Mouse (Mus musculus): ENCODE measurements at regions not wholly inside any gene's neighbourhood (a gene's known extent, or its start where the extent isn't known, plus 50 kb on each side); places are given as distances from the start of the nearest gene placed in this dataset.

- Histone ChIP-seq H3K79me2 (ENCODE audit: control insufficient read depth, insufficient read depth, low read length) (no peaks in the 10 kb centered on the region), H3K27me3 (ENCODE audit: control insufficient read depth, insufficient read depth, low read length) (no peaks in the 10 kb centered on the region; the same call in 1 of the 2 replicates), H3K36me3 (ENCODE audit: control insufficient read depth, insufficient read depth, low read length) (no peaks in the 10 kb centered on the region), H3K27ac (replicated peaks; ENCODE audit: insufficient read depth, low read depth, low read length) (no peak overlapping the region), H3K9ac (ENCODE audit: low read depth, low read length) (no peak overlapping the region), H3K4me1 (ENCODE audit: control insufficient read depth, insufficient read depth, low read length) (peaks cover 2% of the 10 kb centered on the region; the same call in 1 of the 2 replicates), H3K4me3 (ENCODE audit: insufficient read depth, low read depth, low read length) (no peak overlapping the region)
- TF ChIP-seq POLR2A (IDR thresholded peaks at IDR 0.05; ENCODE audit: extremely low read depth, insufficient read depth, low read length) = no peak
- TF ChIP-seq CTCF (IDR thresholded peaks at IDR 0.05; ENCODE audit: low read depth, low read length) = no peak
- WGBS = 79% methylated on average over 16 of the region's 16 CpGs
- DNase-seq (ENCODE audit: extremely low read depth, low read depth, low spot score) = no peak
Observed at GRCm38 (mm10) chr3:144318761-144319467, 113.9 kb upstream of the Lmo4 start.

GRCm38 (mm10) chr3:144310748-144311147 lies 105.7 kb upstream of the Lmo4 start:
- Histone ChIP-seq H3K4me3 (ENCODE audit: insufficient read depth, low read depth, low read length) (no peak overlapping the region), H3K27ac (replicated peaks; ENCODE audit: insufficient read depth, low read depth, low read length) (no peak overlapping the region), H3K27me3 (ENCODE audit: control insufficient read depth, insufficient read depth, low read length) (no peaks in the 10 kb centered on the region; the same call in 1 of the 2 replicates), H3K4me1 (ENCODE audit: control insufficient read depth, insufficient read depth, low read length) (no peaks in the 10 kb centered on the region), H3K36me3 (ENCODE audit: control insufficient read depth, insufficient read depth, low read length) (no peaks in the 10 kb centered on the region), H3K79me2 (ENCODE audit: control insufficient read depth, insufficient read depth, low read length) (no peaks in the 10 kb centered on the region), H3K9ac (ENCODE audit: low read depth, low read length) (no peak overlapping the region)
- TF ChIP-seq CTCF (IDR thresholded peaks at IDR 0.05; ENCODE audit: low read depth, low read length) (no peak), POLR2A (IDR thresholded peaks at IDR 0.05; ENCODE audit: extremely low read depth, insufficient read depth, low read length) (no peak)
- WGBS = 88% methylated on average over 5 of the region's 5 CpGs
- DNase-seq (ENCODE audit: extremely low read depth, low read depth, low spot score) = no peak

DNA sequence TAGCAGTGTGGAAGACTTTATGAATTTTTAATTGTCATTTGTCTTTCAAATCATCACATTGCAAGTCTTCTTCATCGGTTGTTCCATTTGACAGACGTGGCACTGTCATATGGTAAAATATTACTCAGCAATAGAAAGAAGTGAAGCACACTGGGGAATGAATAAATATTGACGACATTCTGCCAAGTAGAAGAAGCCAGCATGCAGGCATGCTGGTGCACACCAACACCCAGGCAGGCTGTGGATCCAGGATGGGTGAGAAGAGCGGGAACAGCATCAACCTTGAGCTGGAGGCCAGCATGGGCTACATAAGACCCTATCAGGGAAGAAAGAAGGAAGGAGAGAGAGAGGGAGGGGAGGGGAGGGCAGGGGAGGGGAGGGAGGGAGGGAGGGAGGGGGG lies 103.6 kb upstream of the Lmo4 start:
- Histone ChIP-seq H3K36me3 (ENCODE audit: control insufficient read depth, insufficient read depth, low read length) (no peaks in the 10 kb centered on the region), H3K27me3 (ENCODE audit: control insufficient read depth, insufficient read depth, low read length) (no peaks in the 10 kb centered on the region), H3K4me3 (ENCODE audit: insufficient read depth, low read depth, low read length) (no peak overlapping the region), H3K9ac (ENCODE audit: low read depth, low read length) (no peak overlapping the region), H3K4me1 (ENCODE audit: control insufficient read depth, insufficient read depth, low read length) (no peaks in the 10 kb centered on the region), H3K27ac (replicated peaks; ENCODE audit: insufficient read depth, low read depth, low read length) (no peak overlapping the region), H3K79me2 (ENCODE audit: control insufficient read depth, insufficient read depth, low read length) (no peaks in the 10 kb centered on the region)
- no peak for TF ChIP-seq CTCF (IDR thresholded peaks at IDR 0.05; ENCODE audit: low read depth, low read length)
- TF ChIP-seq POLR2A (IDR thresholded peaks at IDR 0.05; ENCODE audit: extremely low read depth, insufficient read depth, low read length) = no peak
- WGBS = 78% methylated on average over 4 of the region's 4 CpGs
- DNase-seq (ENCODE audit: extremely low read depth, low read depth, low spot score) = no peak

DNA sequence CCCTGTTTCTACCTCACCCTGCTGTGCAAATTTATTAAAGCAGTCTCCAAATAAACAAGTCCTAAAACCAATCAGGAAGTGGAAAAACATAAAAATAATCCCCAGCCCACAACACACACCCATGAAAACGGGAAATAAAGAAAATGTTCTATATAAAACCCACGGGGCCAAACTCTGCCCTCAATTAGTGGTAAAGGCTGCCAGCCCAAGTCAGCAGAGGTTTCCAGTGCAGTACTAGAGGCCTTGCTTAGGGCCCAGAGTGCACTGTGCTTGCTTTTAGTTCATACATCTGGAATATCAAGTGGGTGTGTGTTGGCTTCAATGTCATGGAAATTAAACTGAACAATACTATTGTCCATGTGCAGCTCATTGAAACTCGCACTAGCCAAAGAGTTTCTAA lies 102.5 kb upstream of the Lmo4 start:
- no peaks in the 10 kb centered on the region for H3K36me3 ChIP-seq (ENCODE audit: control insufficient read depth, insufficient read depth, low read length)

GRCm38 (mm10) chr3:144305456-144305855 lies 100.4 kb upstream of the Lmo4 start:
- TF ChIP-seq CTCF (IDR thresholded peaks at IDR 0.05; ENCODE audit: low read depth, low read length) = no peak
- no peak for TF ChIP-seq POLR2A (IDR thresholded peaks at IDR 0.05; ENCODE audit: extremely low read depth, insufficient read depth, low read length)
- H3K79me2 ChIP-seq (ENCODE audit: control insufficient read depth, insufficient read depth, low read length) = no peaks in the 10 kb centered on the region
- H3K9ac ChIP-seq (ENCODE audit: low read depth, low read length) = no peak overlapping the region
- H3K4me1 ChIP-seq (ENCODE audit: control insufficient read depth, insufficient read depth, low read length) = no peaks in the 10 kb centered on the region
- no peak for DNase-seq (ENCODE audit: extremely low read depth, low read depth, low spot score)
- no peak overlapping the region for H3K4me3 ChIP-seq (ENCODE audit: insufficient read depth, low read depth, low read length)
- WGBS = 76% methylated on average over 4 of the region's 4 CpGs
- no peaks in the 10 kb centered on the region for H3K36me3 ChIP-seq (ENCODE audit: control insufficient read depth, insufficient read depth, low read length)
- no peak overlapping the region for H3K27ac ChIP-seq (replicated peaks; ENCODE audit: insufficient read depth, low read depth, low read length)
- H3K27me3 ChIP-seq (ENCODE audit: control insufficient read depth, insufficient read depth, low read length) = no peaks in the 10 kb centered on the region

More for the DNA sequence above, 102.5 kb upstream of the Lmo4 start:
- TF ChIP-seq CTCF (IDR thresholded peaks at IDR 0.05; ENCODE audit: low read depth, low read length) = no peak
- H3K27me3 ChIP-seq (ENCODE audit: control insufficient read depth, insufficient read depth, low read length) = no peaks in the 10 kb centered on the region
- no peak overlapping the region for H3K9ac ChIP-seq (ENCODE audit: low read depth, low read length)
- no peak for DNase-seq (ENCODE audit: extremely low read depth, low read depth, low spot score)
- no peaks in the 10 kb centered on the region for H3K4me1 ChIP-seq (ENCODE audit: control insufficient read depth, insufficient read depth, low read length)
- no peak overlapping the region for H3K27ac ChIP-seq (replicated peaks; ENCODE audit: insufficient read depth, low read depth, low read length)
- 81% methylated on average over 3 of the region's 3 CpGs for WGBS
- no peak overlapping the region for H3K4me3 ChIP-seq (ENCODE audit: insufficient read depth, low read depth, low read length)
- H3K79me2 ChIP-seq (ENCODE audit: control insufficient read depth, insufficient read depth, low read length) = no peaks in the 10 kb centered on the region

DNA sequence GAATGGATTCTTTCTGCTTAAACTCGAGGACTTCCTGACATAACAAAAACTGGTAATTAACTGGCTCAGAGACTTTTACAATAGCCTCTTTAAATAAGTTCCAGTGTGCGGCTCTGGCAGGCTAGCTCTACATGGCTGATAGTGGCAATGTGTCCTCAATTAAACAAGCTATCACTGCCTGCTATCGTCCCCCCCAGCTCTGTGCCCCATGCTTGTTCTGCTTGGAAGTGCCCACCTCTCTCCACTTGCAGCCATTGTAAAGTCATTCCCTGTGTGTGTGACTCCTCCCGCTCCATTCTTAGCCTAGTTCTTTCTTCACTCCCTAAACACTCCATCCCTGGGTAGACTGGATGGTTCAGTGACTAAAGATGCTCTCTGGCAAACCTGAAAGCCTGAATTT lies 99.9 kb upstream of the Lmo4 start:
- 88% methylated on average over 4 of the region's 4 CpGs for WGBS
- H3K27ac ChIP-seq (replicated peaks; ENCODE audit: insufficient read depth, low read depth, low read length) = no peak overlapping the region

More for the DNA sequence above, 99.9 kb upstream of the Lmo4 start:
- no peaks in the 10 kb centered on the region for H3K27me3 ChIP-seq (ENCODE audit: control insufficient read depth, insufficient read depth, low read length)
- TF ChIP-seq POLR2A (IDR thresholded peaks at IDR 0.05; ENCODE audit: extremely low read depth, insufficient read depth, low read length) (no peak), CTCF (IDR thresholded peaks at IDR 0.05; ENCODE audit: low read depth, low read length) (no peak)
- no peaks in the 10 kb centered on the region for H3K4me1 ChIP-seq (ENCODE audit: control insufficient read depth, insufficient read depth, low read length)
- H3K9ac ChIP-seq (ENCODE audit: low read depth, low read length) = no peak overlapping the region
- no peaks in the 10 kb centered on the region for H3K36me3 ChIP-seq (ENCODE audit: control insufficient read depth, insufficient read depth, low read length)
- DNase-seq (ENCODE audit: extremely low read depth, low read depth, low spot score) = no peak
- no peaks in the 10 kb centered on the region for H3K79me2 ChIP-seq (ENCODE audit: control insufficient read depth, insufficient read depth, low read length)
- no peak overlapping the region for H3K4me3 ChIP-seq (ENCODE audit: insufficient read depth, low read depth, low read length)

All from liver, adult 2 months (tissue).